Mouse (Mus musculus): ENCODE results near the gene Stoml1. TPM values are rescaled to one million over a fixed set of nuclear protein-coding genes. Genes with fewer than 3 reads are reported as not detected.
A peak's percentile ranks its signal among the peaks of the same experiment; 100 is the strongest.
"Not testable (repeated sequence)": the region's sequence is repeated elsewhere in the genome, so short reads cannot be mapped to it uniquely, and the experiment has no call there.

The Stoml1 gene
- total RNA-seq, 2 experiments from 2014 or later, result 84.5 to 93.2 TPM

GRCm38 (mm10) chr9:58271109-58271508 lies 18.1 kb downstream of the Stoml1 start:
- intact Hi-C loops (cut with DNase I), result no loop called here
- DNase-seq, result no peak

DNA sequence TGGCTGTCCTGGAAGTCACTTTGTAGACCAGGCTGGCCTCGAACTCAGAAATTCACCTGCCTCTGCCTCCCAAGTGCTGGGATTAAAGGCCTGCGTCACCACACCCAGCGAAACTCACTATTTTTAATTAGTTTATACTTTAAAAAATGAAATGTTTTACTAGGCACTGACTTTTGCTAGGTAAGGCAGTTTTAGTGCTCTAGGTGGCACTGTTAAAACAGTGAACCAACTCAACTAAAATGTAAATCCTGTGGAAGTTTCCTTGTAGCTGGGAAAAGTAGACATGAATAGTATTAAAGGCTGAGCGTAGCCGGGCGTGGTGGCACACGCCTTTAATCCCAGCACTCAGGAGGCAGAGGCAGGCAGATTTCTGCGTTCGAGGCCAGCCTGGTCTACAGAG lies 18.6 kb downstream of the Stoml1 start:
- intact Hi-C loops (cut with DNase I); DNase-seq: not testable (repeated sequence)

DNA sequence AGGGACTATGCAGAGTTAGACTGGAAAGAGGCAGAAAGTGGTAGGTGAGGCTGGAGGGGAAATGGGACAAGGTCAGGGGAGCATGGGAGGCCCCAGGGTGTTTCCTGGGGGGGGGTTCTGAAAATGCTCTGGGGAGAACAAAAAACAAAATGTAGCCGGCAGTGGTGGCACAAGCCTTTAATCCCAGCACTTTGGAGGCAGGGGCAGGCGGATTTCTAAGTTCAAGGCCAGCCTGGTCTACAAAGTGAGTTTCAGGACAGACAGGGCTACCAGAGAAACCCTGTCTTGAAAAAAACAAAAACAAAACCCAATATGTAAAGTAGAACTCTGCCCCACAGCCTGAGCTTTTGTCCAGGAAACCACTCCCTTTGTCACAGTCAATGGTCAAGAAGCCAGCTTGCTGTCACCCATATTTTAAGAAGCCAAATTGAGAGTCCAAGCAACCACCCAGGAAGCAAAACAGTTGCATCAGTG lies 19.1 kb downstream of the Stoml1 start:
- intact Hi-C loops (cut with DNase I), result no loop called here
- no peak for DNase-seq

DNA sequence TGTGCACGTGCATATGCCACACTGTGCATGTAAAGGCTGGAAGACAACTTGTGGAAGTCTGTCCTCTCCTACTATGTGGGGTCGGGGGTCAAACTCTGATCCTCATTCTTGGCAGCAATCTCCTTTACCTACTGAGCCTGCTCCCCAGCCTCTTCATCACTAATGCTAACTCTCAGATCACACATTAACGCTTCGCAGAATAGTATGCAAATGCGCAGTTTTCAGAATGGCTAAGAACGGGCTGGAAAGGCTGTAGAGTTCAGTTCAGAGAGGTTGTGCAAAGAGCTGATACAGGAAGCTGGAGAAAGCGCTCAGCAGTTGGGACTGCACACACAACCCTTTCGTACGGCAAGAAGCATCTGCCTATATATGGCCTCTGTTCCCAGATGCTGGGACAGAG lies 19.9 kb downstream of the Stoml1 start:
- no peak for DNase-seq
- intact Hi-C loops (cut with DNase I), result no loop called here

DNA sequence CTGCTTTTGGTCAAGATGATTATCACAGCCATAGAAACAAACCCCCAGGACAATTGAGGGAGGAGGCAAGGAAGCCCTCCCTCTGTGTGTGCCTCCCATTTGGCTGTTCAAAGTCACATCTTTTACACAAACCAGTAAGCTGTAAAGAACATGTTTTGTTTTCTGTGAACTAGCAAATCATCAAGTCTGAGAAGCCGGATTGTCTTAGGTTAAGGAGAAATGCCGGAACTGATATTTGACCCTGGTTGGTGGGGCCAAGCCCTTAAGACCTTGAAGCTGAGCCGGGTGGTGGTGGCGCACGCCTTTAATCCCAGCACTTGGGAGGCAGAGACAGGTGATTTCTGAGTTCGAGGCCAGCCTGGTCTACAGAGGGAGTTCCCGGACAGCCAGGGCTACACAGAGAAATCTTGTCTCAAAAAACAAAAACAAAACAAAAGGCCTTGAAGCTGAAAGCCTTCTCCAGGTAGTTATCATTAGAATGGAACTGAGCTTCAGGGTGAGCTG lies 21.2 kb downstream of the Stoml1 start:
- intact Hi-C loops (cut with DNase I), result no loop called here

GRCm38 (mm10) chr9:58274626-58275025 lies 21.7 kb downstream of the Stoml1 start:
- intact Hi-C loops (cut with DNase I), result no loop called here
- no peak for DNase-seq

More for the DNA sequence above, 21.2 kb downstream of the Stoml1 start:
- no peak for DNase-seq

- DNase-seq, result no peak
- intact Hi-C loops (cut with DNase I), result no loop called here
These were observed 22.3 kb downstream of the Stoml1 start for GRCm38 (mm10) chr9:58275115-58275774.

DNA sequence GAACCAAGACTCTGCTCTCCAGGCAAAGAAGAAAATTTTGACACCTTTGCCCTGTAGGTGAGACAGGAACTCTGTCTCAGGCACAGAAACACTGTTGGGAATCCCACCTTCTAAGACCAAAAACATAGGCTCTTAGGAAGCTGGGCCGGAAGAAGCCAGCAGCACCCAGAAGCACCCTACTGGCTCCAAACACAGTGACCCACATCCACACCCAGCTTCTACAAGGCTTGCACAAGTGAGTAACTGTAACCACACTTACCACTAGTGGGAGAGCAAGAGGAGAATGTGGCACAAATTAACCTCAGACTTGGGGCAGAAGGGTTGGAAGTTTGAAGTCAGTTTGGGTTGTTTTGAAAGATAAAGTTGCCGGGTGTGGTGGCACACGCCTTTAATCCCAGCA lies 22.8 kb downstream of the Stoml1 start:
- DNase-seq, result no peak
- intact Hi-C loops (cut with DNase I), result no loop called here

- DNase-seq, result no peak
- intact Hi-C loops (cut with DNase I), result no loop called here
These were observed 23.4 kb downstream of the Stoml1 start for GRCm38 (mm10) chr9:58276346-58276745.

DNA sequence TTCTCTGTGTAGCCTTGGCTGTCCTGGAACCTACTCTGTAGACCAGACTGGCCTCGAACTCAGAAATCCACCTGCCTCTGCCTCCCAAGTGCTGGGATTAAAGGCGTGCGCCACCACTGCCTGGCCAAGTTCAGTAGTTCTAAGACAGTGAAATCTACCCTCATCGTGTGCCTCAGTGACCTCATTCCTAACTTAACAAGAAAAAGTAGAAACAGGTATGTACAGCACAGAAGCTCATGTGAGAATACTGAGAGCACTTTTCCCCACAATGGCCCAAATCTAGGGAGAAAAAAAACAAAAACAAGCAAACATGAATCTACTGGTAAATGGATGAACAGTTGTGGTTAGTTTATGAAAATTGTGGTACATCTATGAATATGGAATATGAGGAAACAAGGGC lies 25.3 kb downstream of the Stoml1 start:
- intact Hi-C loops (cut with DNase I), result no loop called here
- no peak for DNase-seq

GRCm38 (mm10) chr9:58278821-58279723 lies 26.1 kb downstream of the Stoml1 start:
- no peak for DNase-seq
- intact Hi-C loops (cut with DNase I), result no loop called here

- no peak for DNase-seq
- intact Hi-C loops (cut with DNase I), result loop anchor here (10.0 kb wide), 1 partner anchor 245 kb away; no protein-coding TSS in a partner anchor
These were observed 26.8 kb downstream of the Stoml1 start for GRCm38 (mm10) chr9:58279780-58280179.

GRCm38 (mm10) chr9:58280259-58281109 lies 27.5 kb downstream of the Stoml1 start:
- peak; percentile 68 for DNase-seq
- intact Hi-C loops (cut with DNase I), result loop anchor here (10.0 kb wide), 1 partner anchor 246 kb away; no protein-coding TSS in a partner anchor

DNA sequence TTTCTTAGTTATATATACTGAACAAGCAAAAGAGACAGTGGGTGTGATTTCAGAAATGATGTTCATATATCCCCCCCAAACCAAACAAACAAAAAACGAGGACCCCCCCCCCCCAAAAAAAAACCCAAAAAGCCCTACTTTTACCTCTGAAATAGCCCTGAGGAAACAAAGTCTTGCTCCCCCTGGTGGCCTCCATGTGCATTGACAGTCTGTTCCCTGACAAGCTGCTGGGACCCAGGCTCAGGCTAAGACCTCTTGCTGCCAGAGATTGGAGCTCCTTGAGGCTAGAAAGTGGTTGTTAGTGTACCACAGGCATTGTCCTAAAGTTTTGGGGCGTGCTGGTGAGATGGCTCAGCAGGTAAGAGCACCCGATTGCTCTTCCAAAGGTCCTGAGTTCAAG lies 28.6 kb downstream of the Stoml1 start:
- intact Hi-C loops (cut with DNase I), result loop anchor here (10.0 kb wide), 1 partner anchor 247 kb away; no protein-coding TSS in a partner anchor
- no peak for DNase-seq

- DNase-seq, result no peak
- intact Hi-C loops (cut with DNase I), result loop anchor here (10.0 kb wide), 1 partner anchor 249 kb away; no protein-coding TSS in a partner anchor
These were observed 30.5 kb downstream of the Stoml1 start for GRCm38 (mm10) chr9:58283431-58283830.

GRCm38 (mm10) chr9:58289090-58289489 lies 36.1 kb downstream of the Stoml1 start:
- no peak for DNase-seq
- intact Hi-C loops (cut with DNase I), result loop anchor here (10.0 kb wide), 1 partner anchor 254 kb away; no protein-coding TSS in a partner anchor

GRCm38 (mm10) chr9:58289901-58290300 lies 36.9 kb downstream of the Stoml1 start:
- DNase-seq, result no peak
- intact Hi-C loops (cut with DNase I), result loop anchor here (10.0 kb wide), 1 partner anchor 255 kb away; no protein-coding TSS in a partner anchor

- intact Hi-C loops (cut with DNase I), result no loop called here
- DNase-seq, result no peak
These were observed 41.6 kb downstream of the Stoml1 start for GRCm38 (mm10) chr9:58294527-58294926.

DNA sequence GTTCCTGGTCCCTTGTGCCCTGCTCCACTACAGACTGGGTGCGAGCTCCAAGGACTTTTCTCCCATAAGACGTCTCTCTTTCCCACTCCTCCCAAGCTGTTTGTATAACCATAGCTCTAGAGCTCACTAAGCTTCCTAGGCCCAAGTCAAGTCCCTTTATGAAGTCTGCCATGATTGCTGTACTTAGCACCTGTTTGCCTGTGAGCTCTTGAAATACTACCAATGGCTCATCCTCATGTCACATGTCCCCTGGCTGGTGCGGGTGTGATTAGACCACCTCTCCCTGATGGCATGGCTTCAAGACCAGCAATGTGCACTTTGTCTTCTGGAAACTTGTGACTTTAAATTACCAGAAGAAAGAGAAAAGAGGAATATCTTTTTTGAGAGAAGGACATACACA lies 42.4 kb downstream of the Stoml1 start:
- DNase-seq, result no peak
- intact Hi-C loops (cut with DNase I), result no loop called here

DNA sequence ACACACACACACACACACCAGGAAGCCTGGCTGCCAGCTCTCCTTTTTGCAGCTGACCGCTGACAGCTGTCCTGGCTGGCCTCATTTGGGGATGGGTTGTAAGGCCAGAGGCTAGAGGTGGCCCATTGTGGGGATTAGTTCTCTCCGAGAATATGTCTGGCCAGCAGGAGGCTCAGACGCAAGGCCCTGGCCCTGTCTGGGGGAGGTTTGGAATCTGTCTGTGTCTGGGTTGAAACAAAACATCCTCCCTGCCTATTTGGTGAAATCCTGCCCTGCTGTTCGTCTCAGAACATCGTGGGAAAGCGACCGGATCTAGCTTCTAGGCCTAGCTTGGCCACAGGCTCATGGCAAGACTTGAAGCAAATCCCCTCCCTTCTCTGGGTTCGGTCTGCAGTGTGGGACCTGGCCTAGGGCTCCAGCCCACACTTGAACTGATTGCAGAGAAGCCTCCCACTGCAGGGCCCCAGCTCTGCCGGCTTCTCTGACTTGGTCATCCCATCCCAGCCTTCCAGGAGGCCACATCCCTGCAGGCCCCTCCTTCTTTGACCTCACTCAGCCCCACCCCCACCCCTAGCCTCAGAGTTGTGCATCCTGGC lies 42.9 kb downstream of the Stoml1 start:
- intact Hi-C loops (cut with DNase I), result no loop called here
- no peak for DNase-seq
